Mouse (Mus musculus) brain, embryonic 14.5 days (tissue): ENCODE measurements around the gene Arhgef3.

Experiments used
- CTCF ChIP-seq: fragments of 200-500 bp; IDR thresholded peaks from 2 replicates; pipeline ENCODE4 v1.5.1; 2012; ENCODE audit warnings: inconsistent platforms, mild to moderate bottlenecking, moderate library complexity, borderline replicate concordance; ENCODE audit not compliant: insufficient read depth, insufficient read length; ENCODE audit errors: extremely low read depth
- POLR2A ChIP-seq: fragments of 200-500 bp; IDR thresholded peaks from 2 replicates; pipeline ENCODE4 v1.6.1; 2012; ENCODE audit warnings: mild to moderate bottlenecking, inconsistent platforms, borderline replicate concordance; ENCODE audit not compliant: poor library complexity, insufficient read depth, insufficient read length, severe bottlenecking; ENCODE audit errors: extremely low read depth

DNA sequence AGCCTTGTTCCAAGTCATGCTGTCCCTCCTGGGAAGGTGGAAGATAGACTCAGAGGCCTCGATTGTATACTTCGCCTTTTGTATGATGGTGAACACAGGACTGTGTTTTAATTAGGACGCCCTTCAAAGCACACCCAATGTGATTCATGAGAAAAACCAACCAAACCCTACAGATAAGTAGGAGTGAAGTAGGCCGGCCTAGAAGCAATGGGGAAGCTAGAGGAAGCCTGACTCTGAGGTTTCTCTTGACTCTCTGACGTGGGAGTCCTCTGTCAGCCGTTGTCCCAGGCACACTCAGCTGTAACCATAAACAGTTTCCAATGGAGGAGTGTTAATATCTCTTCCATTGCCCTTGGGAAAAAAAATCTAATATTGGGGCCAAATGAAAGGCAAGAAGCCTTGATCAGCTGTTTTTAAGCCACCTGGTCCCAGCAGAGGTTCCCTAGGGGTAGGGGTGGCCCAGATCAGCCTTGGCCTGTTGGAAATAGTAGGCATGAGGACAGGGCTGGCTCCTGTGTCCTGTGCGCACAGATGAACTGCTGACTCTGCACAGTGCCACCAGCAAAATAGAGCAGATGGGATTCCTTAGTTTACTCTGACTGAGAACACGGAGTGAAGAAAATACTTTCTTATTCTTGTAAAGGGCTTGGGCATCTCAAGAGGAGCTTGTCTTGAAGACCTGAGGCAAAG, 165.6 kb downstream of the Arhgef3 start:
- TF ChIP-seq CTCF (no peak), POLR2A (no peak)
